ENCODE assay signal across 8 mouse cellular contexts in the genomic region with DNA sequence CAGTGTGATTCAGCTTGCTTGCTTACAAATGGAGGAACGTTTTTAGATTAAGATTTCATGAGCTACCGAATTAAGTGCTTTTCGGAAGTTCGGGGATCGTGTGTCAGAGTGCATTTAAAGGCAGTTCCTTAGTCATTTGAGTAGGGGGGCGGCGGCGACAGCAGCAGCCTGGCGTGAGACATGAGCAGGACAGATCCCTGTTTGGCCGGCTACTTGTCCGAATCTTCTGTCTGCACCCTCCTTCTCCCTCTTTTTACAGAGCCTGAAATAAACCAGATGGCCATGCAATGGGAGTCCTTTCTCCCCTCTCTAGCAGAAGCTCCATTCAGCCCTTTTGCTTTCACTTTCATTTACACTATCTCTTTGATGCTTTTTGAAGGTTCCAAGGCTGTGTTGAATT. TPM values are rescaled to one million over a fixed set of nuclear protein-coding genes. Genes with fewer than 3 reads are reported as not detected.
DNase-seq lines count a peak whose midpoint lies in the region; ATAC-seq and TF ChIP-seq lines count a peak whose summit lies in the region.

No protein-coding gene starts in this region.

- peaks cover 57% of the 10 kb centered on the region for H3K4me1 ChIP-seq in thymus, adult 2 months (replicated peaks; ENCODE audit: control insufficient read depth, insufficient read depth, low read length)
- H3K4me1 ChIP-seq in embryonic fibroblast, embryonic 13.5 days (ENCODE audit: control insufficient read depth, insufficient read depth, low read length): peaks cover 27% of the 10 kb centered on the region
- H3K4me1 ChIP-seq in hindbrain, postnatal 0 days (ENCODE audit: insufficient read depth, low read length): peaks cover 31% of the 10 kb centered on the region
- peaks cover 40% of the 10 kb centered on the region for H3K4me1 ChIP-seq in midbrain, embryonic 14.5 days (ENCODE audit: control insufficient read depth, insufficient read depth, low read length)

- peak overlapping the region; percentile 68 for H3K4me2 ChIP-seq in hindbrain, postnatal 0 days (ENCODE audit: low read depth, low read length)
- peak overlapping the region; percentile 87 for H3K4me2 ChIP-seq in midbrain, embryonic 14.5 days (ENCODE audit: low read length)

- no peak for TF ChIP-seq CTCF in thymus, adult 2 months (IDR thresholded peaks at IDR 0.05; ENCODE audit: borderline replicate concordance, control insufficient read depth, extremely low read depth, insufficient read depth, low read length, poor library complexity)
- no peak for TF ChIP-seq CTCF in embryonic fibroblast, embryonic 13.5 days (IDR thresholded peaks at IDR 0.05; ENCODE audit: borderline replicate concordance, insufficient read depth, low read length)
- TF ChIP-seq CTCF in hindbrain, postnatal 0 days (IDR thresholded peaks at IDR 0.05; ENCODE audit: low read depth): no peak

- H3K36me3 ChIP-seq in thymus, adult 2 months (ENCODE audit: control insufficient read depth, insufficient read depth, low read length): no peaks in the 10 kb centered on the region
- H3K36me3 ChIP-seq in hindbrain, postnatal 0 days (ENCODE audit: insufficient read depth, low read length): no peaks in the 10 kb centered on the region
- no peaks in the 10 kb centered on the region for H3K36me3 ChIP-seq in midbrain, embryonic 14.5 days (ENCODE audit: control insufficient read depth, insufficient read depth, low read length)

- no peak for TF ChIP-seq POLR2A in thymus, adult 2 months (IDR thresholded peaks at IDR 0.05; ENCODE audit: control insufficient read depth, extremely low read depth, insufficient read depth, low read length, poor library complexity)
- TF ChIP-seq POLR2A in embryonic fibroblast, embryonic 13.5 days (IDR thresholded peaks at IDR 0.05; ENCODE audit: low read depth, low read length): no peak

- H3K27ac ChIP-seq in thymus, adult 2 months (ENCODE audit: control insufficient read depth, insufficient read depth, low read length): peak overlapping the region; percentile 33; the same call in 1 of the 2 replicates
- H3K27ac ChIP-seq in embryonic fibroblast, embryonic 13.5 days (ENCODE audit: insufficient read depth, low read length): peak overlapping the region; percentile 58
- peak overlapping the region; percentile 92; the same call in 1 of the 2 replicates for H3K27ac ChIP-seq in hindbrain, postnatal 0 days
- H3K27ac ChIP-seq in midbrain, embryonic 14.5 days (replicated peaks; ENCODE audit: low read depth, low read length): no peak overlapping the region

- peak overlapping the region; percentile 28; the same call in 1 of the 2 replicates for H3K9ac ChIP-seq in hindbrain, postnatal 0 days (replicated peaks; ENCODE audit: low read length)
- no peak overlapping the region; the same call in 1 of the 2 replicates for H3K9ac ChIP-seq in midbrain, embryonic 14.5 days (replicated peaks; ENCODE audit: low read length)

- no peaks in the 10 kb centered on the region for H3K9me3 ChIP-seq in hindbrain, postnatal 0 days (ENCODE audit: low read length)
- H3K9me3 ChIP-seq in midbrain, embryonic 14.5 days (ENCODE audit: control insufficient read depth, low read length): no peaks in the 10 kb centered on the region

- ATAC-seq in hindbrain, postnatal 0 days: no peak
- no peak for ATAC-seq in midbrain, embryonic 14.5 days (ENCODE audit: low FRiP score, low TSS enrichment)
- no peak for ATAC-seq in erythroid progenitor cell, adult 5-6 weeks (replicated peaks; ENCODE audit: low FRiP score, poor library complexity, severe bottlenecking)

- no peak for DNase-seq in thymus, adult 2 months
- no peak for DNase-seq in thymus, adult 18-20 months
- no peak for DNase-seq in hindbrain, postnatal 0 days (ENCODE audit: low spot score)
- no peak for DNase-seq in midbrain, embryonic 14.5 days
- no peak for DNase-seq in adrenal gland, postnatal 25 days
- no peak for DNase-seq in right cerebral cortex, postnatal 14 days

- H3K27me3 ChIP-seq in thymus, adult 2 months (ENCODE audit: control insufficient read depth, insufficient read depth, low read length): no peaks in the 10 kb centered on the region
- no peaks in the 10 kb centered on the region for H3K27me3 ChIP-seq in hindbrain, postnatal 0 days (ENCODE audit: insufficient read depth, low read length)
- no peaks in the 10 kb centered on the region for H3K27me3 ChIP-seq in midbrain, embryonic 14.5 days (ENCODE audit: control insufficient read depth, insufficient read depth, low read length)

- 37% methylated on average over 11 of the region's 11 CpGs for WGBS in thymus, adult 2 months
- WGBS in hindbrain, postnatal 0 days: 35% methylated on average over 11 of the region's 11 CpGs
- WGBS in midbrain, embryonic 14.5 days: 35% methylated on average over 11 of the region's 11 CpGs

- peak overlapping the region; percentile 77 for H3K4me3 ChIP-seq in thymus, adult 2 months (ENCODE audit: control insufficient read depth, insufficient read depth, low read length)
- H3K4me3 ChIP-seq in embryonic fibroblast, embryonic 13.5 days (ENCODE audit: insufficient read depth, low read length): peak overlapping the region; percentile 63
- peak overlapping the region; percentile 64 for H3K4me3 ChIP-seq in hindbrain, postnatal 0 days (ENCODE audit: low read length)
- peak overlapping the region; percentile 14 for H3K4me3 ChIP-seq in midbrain, embryonic 14.5 days (replicated peaks; ENCODE audit: low read depth, low read length)

RNA-seq across cellular contexts. Expression of a gene that starts 2.3 kb away (rescaled TPM):
- polyA plus RNA-seq in thymus, adult 2 months (2012; rRNA removed): 32.5 and 34.0 TPM in 2 replicates
- polyA plus RNA-seq in embryonic fibroblast, embryonic 13.5 days (2011; ENCODE audit: insufficient read length, low read depth, missing spikeins): 80.4 and 80.5 TPM in 2 replicates
- 92.3 and 100 TPM in 2 replicates for total RNA-seq in hindbrain, postnatal 0 days (2014; rRNA removed)
- 23.7 and 23.9 TPM in 2 replicates for polyA plus RNA-seq in hindbrain, postnatal 0 days (2015; fragmentation: Nextera tagmentation; extraction: Ambion mirVana)
- polyA plus RNA-seq in midbrain, embryonic 14.5 days (2014; fragmentation: Nextera tagmentation; extraction: Ambion mirVana): 17.8 and 21.5 TPM in 2 replicates
- total RNA-seq in adrenal gland, postnatal 25 days (2021): 1,323 and 1,340 TPM in 2 replicates
- 39.0 and 39.6 TPM in 2 replicates for total RNA-seq in erythroid progenitor cell, adult 5-6 weeks (2015; ENCODE audit: low replicate concordance)
- total RNA-seq in erythroid progenitor cell, adult 5-6 weeks (2017; ENCODE audit: low replicate concordance): 21.9 and 27.0 TPM in 2 replicates

Comparison
In these comparisons a context has a peak if more than half of its experiments do, and no peak if none do; other contexts are left out.
1. H3K4me3 ChIP-seq: peak in every context shown above with its lines; median percentile 77 in thymus, adult 2 months; 64 in hindbrain, postnatal 0 days; 63 in embryonic fibroblast, embryonic 13.5 days; 14 in midbrain, embryonic 14.5 days.